In the genomic region with DNA sequence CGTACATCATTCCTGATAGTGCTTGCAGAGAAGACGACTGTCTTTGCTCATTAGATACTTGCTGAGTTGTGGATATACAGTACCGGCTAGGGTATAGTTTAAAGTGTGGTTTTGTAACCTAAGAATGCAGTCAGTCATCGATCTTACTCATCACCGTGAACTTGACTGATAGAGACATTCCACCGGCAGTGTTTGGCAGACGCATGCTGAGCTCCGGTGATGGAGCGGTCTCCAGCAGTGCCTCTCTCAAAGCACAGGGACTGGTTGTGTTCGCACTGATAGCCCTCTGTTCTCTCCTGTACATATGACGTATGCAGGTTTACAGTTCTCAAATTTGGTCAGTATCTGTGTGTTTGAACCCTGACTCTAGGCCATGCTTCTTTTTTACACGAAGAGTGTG, we compare ENCODE assay signal across 12 mouse cellular contexts.
"Had no signal": no experiment of that assay in that cellular context is flagged by ENCODE, and none has a peak within 500 bp of the region (broad histone marks: within the 10 kb centered on the region; RNA-seq: fewer than 3 reads in every experiment).

No protein-coding gene starts in this region.

- H3K9me3 ChIP-seq: kidney, embryonic 15.5 days; limb, embryonic 15.5 days; liver, embryonic 12.5 days; midbrain, embryonic 15.5 days had no signal

- H3K4me1 ChIP-seq: liver, embryonic 12.5 days; midbrain, embryonic 15.5 days had no signal

- H3K27me3 ChIP-seq: kidney, embryonic 15.5 days; limb, embryonic 15.5 days; liver, embryonic 12.5 days; midbrain, embryonic 15.5 days had no signal

- H3K4me3 ChIP-seq: kidney, embryonic 15.5 days; limb, embryonic 15.5 days; liver, embryonic 12.5 days; midbrain, embryonic 15.5 days had no signal

- DNase-seq: kidney, postnatal 14 days; lung, embryonic 14.5 days; lung, postnatal 10 days; lung, postnatal 4 days; spleen, adult 18-20 months; thymus, adult 18-20 months; thymus, postnatal 14 days had no signal

- H3K36me3 ChIP-seq: liver, embryonic 12.5 days; midbrain, embryonic 15.5 days had no signal

- H3K4me2 ChIP-seq: kidney, embryonic 15.5 days; limb, embryonic 15.5 days; liver, embryonic 12.5 days; lung, embryonic 14.5 days; midbrain, embryonic 11.5 days; midbrain, embryonic 15.5 days had no signal

- H3K9ac ChIP-seq: kidney, embryonic 15.5 days; limb, embryonic 15.5 days; liver, embryonic 12.5 days; lung, embryonic 14.5 days; midbrain, embryonic 15.5 days had no signal

- ATAC-seq: liver, embryonic 12.5 days; midbrain, embryonic 15.5 days had no signal

- H3K27ac ChIP-seq: kidney, embryonic 15.5 days; limb, embryonic 15.5 days; liver, embryonic 12.5 days; midbrain, embryonic 15.5 days had no signal
